Mouse (Mus musculus) layer of hippocampus, adult 9-11 months (tissue): ENCODE data around the gene Spsb3.
A peak's percentile ranks its signal among the peaks of the same experiment; 100 is the strongest.

Experiments
- DNase-seq: peaks from one replicate; pipeline ENCODE4 v3.0.0; 2022

Gene Spsb3

DNA sequence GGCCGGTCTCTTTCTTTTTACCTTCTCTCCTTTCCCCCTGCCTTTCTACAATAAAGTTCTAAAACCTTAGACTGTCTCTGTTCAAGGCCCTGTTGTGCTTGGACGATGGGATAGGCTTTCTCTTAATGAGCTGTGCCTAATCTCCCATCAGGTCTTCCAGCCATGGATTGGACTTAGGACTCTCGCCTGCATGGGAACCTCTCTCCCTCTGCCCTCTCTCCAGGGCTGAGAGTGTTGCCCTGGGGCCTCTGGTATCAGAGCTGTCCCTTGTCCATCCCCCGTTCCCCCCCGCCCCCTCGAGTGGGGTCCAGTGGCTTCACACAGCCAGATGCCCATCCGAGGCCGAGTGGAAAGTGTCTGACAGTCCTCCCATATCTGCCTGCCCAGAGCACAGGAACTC is 11.5 kb upstream of the Spsb3 start:
- no peak for DNase-seq

GRCm38 (mm10) chr17:24877336-24878116 is 8.9 kb upstream of the Spsb3 start:
- DNase-seq, result no peak

DNA sequence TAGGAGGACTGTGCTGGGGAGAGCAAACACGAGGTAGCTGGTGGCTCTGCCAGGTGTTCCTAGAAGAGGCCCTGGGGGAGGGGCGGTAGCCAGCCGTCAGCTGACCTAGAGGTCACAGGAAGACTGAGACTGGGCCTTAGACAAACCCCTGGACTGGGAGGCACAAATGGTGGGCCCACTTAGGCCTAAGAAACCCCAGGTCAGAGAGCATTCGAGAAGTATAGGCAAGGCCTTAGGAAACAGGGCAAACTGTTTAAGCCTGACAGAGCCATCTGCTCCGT is 8.4 kb upstream of the Spsb3 start:
- DNase-seq, result no peak

GRCm38 (mm10) chr17:24878531-24878930 is 7.9 kb upstream of the Spsb3 start:
- no peak for DNase-seq

DNA sequence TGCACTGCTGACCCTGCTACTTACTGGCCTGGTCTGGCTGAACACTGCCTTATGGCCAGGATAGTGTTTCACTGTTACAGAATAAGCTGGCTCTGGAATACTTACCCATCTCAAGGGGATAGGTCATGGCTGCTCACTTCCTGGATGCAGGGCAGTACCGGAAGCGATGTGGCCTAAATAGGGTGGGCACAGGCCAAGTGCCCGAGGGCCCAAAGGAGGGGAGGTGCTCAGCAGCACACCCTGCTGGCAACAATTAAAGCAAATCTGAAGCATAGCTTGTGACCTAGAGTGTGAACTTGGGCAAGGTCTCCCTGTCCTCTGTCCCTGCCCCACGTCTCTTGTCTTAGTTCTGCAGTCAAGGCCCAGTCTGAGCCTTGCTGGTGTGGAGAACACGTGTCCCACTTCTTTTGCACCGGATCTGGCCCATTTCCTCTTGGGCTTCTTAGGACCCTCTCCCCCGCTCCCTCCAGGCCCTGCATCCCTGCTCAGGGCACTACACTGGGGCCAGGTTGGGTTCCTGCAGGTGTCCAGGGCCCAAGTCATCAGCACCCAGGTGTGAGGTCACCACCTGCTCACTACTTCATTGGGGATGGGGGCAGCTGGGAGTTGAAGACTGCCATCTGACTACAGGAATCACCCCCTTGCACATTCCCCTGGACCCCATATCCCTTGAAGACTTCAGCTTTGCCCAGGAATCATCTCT is 4.6 kb upstream of the Spsb3 start:
- no peak for DNase-seq

GRCm38 (mm10) chr17:24884391-24884790 is 2.1 kb upstream of the Spsb3 start:
- DNase-seq, result no peak

DNA sequence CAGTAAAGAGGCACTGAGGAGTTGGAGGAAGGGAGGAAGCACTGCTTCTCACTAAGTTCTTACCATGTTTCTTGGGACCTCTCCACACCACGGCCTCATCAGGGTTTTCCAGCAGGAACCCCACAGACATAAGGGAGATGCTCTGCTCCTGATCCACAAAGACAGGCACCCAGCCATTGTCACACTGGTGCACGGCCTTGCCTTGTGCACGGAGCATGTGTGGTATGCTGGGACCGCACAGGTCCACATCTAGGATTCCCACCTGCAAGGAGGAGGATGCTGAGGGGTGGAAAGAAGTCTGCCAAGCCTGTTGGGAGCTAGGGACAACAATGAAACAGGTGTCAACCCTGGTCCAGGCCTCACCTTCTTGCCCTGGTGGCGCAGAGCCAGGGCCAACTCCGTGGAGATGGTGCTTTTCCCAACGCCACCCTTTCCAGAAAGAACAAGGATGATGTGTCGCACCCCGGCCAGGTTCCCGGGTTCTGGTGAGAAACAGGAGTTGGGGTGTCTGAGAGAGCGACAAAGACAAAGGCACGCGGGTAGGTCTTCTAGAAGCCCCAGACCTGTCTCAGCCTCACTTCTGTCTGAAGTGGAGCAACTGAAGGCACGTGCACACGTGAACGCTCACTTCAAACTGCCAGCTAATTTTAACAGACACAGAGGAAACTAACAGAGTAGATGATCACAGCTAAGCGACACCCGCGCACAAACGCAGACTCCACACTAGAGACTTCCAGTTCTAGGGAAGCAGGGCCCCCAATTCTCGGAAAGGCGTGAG is 898 bp upstream of the Spsb3 start:
- no peak for DNase-seq

GRCm38 (mm10) chr17:24886932-24887271 is 459 bp downstream of the Spsb3 start:
- no peak for DNase-seq

DNA sequence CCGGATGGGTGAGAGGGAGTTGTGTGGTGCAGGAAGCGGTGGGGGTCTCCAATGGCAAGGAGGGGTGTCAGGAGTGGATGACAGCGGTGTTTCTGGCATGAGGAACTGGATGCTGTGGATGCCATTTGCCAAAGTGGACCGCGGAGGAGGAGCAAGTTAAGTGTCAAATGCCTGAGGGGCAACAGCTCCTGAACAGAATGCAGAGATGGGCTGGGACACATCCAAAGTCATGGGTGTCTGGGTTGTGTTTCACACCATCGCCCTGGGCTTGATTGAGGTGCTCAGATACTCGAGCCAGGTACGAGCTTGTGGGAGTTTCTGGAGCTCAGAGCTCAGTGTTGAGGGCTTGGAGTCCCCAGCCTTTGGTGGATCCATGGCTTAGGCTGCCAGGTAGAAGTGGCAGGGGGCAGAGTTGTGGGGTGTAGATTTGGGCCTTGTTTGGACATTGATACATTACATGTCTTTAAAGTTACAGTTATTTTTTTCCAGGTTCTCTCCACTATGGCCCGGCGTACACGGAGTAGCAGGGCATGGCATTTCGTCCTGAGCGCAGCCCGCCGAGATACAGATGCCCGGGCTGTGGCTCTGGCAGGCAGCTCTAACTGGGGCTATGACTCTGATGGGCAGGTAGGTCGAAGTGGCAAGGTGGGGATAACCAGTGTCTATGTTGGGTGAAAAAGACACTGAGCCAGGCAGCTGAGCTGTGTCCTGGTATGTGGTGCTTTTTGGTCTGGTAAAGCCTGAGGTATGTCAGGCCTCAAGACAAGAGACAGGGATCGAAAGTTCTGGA is 1.0 kb downstream of the Spsb3 start:
- DNase-seq, result no peak

GRCm38 (mm10) chr17:24888862-24889261 is 2.4 kb downstream of the Spsb3 start:
- DNase-seq, result no peak

- DNase-seq, result no peak
Measured at GRCm38 (mm10) chr17:24890151-24891092, 4.0 kb downstream of the Spsb3 start.

DNA sequence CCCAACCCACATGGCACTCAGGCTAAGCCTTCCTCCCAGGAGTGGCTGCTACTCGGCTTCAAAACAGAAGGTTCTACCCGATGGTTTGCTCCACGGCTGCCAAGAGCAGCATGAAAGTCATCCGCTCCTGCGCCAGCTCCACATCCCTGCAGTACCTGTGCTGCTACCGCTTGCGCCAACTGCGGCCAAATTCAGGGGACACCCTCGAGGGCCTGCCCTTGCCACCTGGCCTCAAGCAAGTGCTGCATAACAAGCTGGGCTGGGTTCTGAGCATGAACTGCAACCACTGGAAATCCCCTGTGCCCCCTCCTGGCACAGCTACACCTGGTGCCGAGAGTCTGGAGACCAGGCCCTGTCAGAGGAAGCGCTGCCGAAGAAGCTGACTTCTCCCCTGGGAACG is 4.9 kb downstream of the Spsb3 start:
- DNase-seq, result no peak

- no peak for DNase-seq
Measured at GRCm38 (mm10) chr17:24892785-24893184, 6.3 kb downstream of the Spsb3 start.

DNA sequence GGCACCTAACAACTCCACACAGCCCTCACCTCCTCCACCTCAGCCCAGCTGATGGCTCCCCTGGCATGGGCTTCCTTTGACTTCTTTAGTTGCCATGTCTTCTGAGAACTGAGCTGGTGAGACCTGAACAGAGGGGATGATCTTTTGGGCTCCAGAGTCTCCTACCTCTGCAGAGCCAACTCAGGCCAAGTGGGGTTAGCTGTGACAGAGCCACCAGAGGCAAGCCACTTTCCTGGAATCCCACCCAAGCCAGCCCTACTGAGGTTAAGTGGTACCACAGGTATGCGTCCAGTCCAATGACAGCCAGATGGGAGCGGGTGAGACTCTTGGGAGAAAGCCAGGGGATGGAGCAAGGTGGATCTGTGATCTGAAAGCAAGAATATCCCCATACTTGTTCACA is 6.8 kb downstream of the Spsb3 start:
- no peak for DNase-seq

DNA sequence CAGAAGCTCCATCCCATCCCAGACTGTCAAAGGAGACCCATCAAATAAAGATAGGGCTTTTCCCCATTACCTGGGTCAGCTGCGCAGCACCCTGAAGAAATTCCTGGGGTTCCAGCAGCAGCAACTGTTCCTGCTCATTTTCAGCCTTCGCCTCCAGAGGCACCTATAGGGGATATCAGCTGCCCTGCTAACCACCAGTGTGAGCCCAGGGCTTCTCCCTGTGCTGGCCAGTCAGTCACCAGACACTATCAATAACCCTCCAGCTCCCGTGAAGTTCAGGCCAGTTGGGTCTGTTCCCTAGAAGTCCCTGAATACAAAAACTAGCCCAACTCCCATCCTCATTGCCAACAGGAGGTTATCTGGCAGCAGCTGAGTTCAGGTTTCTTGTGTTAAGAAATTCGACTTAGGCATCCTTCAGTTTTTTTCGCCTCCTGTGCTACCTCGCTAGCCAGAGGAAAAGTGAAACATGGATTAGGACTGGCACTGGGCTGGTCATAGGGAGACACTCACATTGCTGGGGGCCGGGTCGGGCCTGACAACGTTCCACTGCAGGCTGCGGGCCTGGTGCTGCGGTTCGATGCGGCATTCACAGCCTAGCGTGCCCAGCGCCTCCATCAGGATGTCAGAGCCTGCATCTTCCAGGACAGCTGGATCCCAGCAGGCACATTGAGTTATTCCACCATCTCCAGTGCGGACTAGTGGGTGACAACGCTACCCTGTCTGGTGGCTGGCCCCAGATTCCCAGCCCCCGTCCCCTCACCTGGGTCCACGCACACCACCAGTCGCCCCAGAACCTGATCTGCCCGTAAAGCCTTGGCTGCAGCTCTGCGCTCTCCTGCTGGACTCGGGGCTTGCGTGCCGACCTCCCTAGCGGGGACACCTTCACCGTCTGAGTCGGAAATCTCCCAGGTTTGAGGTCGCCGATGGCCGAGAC is 7.9 kb downstream of the Spsb3 start:
- DNase-seq, result no peak

GRCm38 (mm10) chr17:24894995-24895547 is 8.6 kb downstream of the Spsb3 start, which contains the start of the genes Eme2 and Mrps34:
Eme2 (minus strand) TSS chr17:24895087.
Mrps34 (plus strand) TSS chr17:24895116.
- DNase-seq, result peak; percentile 81

DNA sequence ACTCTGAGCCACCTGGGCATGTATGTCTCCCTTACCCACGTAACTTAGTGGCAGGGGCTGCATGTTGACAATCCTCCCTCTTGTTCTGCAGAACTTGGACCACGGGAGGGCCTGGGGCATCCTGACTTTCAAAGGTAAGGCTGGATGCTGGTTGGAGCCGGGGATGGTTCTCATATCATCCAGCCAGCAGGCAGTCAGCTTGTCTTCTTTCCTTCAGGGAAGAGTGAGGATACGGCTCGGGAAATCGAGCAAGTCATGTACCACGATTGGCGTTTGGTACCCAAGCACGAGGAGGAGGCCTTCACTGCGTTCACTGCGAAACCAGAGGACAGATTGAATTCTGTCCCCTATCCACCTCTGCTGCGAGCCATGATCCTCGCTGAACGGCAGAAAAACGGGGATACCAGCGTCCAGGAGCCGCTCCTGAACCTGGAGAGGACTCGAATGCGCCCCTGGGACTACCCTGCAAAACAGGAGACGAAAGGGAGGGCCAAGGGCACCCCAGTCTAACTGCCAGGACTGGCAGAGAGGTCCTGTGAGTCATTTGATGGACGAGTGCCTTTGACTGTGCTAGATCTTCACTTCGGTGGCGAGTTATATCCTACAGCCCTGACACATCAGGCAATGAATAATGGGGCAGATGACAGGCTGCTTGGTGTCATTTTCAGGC is 9.3 kb downstream of the Spsb3 start:
- no peak for DNase-seq

GRCm38 (mm10) chr17:24896241-24896992 is 10.0 kb downstream of the Spsb3 start, which contains the start of gene Nme3:
Nme3 (plus strand) TSS chr17:24896500.
- peak; percentile 77 for DNase-seq

- no peak for DNase-seq
Measured at GRCm38 (mm10) chr17:24896993-24897269, 10.5 kb downstream of the Spsb3 start.
